ENCODE assay signal across 19 mouse cellular contexts in the genomic region with DNA sequence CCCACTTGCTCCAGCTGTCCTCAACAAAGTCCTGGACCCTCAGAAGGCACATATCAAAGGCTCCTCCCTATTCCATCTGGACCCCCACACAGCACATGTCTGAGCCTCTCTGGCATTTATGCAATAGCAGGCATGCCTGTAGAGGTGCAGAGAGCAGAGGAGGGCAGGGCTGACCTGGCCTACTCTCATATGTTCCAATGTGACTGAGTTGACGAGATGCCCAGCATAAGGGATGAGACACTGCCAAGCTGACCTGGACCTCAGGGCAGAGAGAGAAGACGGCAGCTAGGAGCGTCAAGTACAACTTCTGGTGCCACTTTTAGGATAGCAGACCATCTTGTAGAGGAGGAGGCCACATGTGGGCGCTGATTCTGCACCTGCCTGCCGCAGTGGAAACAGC. TPM values are rescaled to one million over a fixed set of nuclear protein-coding genes. Genes with fewer than 3 reads are reported as not detected.
A peak's percentile ranks its signal among the peaks of the same experiment; 100 is the strongest.
DNase-seq lines count a peak whose midpoint lies in the region; ATAC-seq and TF ChIP-seq lines count a peak whose summit lies in the region.
"Had no signal": no experiment of that assay in that cellular context is flagged by ENCODE, and none has a peak within 500 bp of the region (broad histone marks: within the 10 kb centered on the region; RNA-seq: fewer than 3 reads in every experiment).

No protein-coding gene starts in this region.

- peak; percentile 47 for DNase-seq in gastrocnemius, adult 2 months
- DNase-seq in gastrocnemius, postnatal 36 days = no peak
- DNase-seq in heart, adult 8-10 months (ENCODE audit: low spot score) = peak; percentile 53
- no peak for DNase-seq in heart, postnatal 4 days
- peak; percentile 44 for DNase-seq in skeletal muscle tissue, adult 2 months (ENCODE audit: low read depth, low spot score)
- no peak for DNase-seq in left cerebral cortex, adult 11 months (ENCODE audit: low spot score)
- DNase-seq: adrenal gland, postnatal 25 days; cerebellum, adult 18-20 months; cerebellum, adult 9-11 months; cerebellum, postnatal 36 days; forebrain, postnatal 0 days; kidney, adult 2 months had no signal

- no peak overlapping the region for H3K4me3 ChIP-seq in gastrocnemius, adult 2 months
- H3K4me3 ChIP-seq: embryonic facial prominence, embryonic 13.5 days; forebrain, embryonic 13.5 days; heart, embryonic 15.5 days; hindbrain, embryonic 10.5 days; intestine, embryonic 15.5 days had no signal

- no peak overlapping the region; the same call in 1 of the 2 replicates for H3K27ac ChIP-seq in gastrocnemius, adult 2 months
- H3K27ac ChIP-seq: embryonic facial prominence, embryonic 13.5 days; forebrain, embryonic 13.5 days; heart, embryonic 15.5 days; hindbrain, embryonic 10.5 days; hindbrain, embryonic 14.5 days; intestine, embryonic 15.5 days had no signal

- TF ChIP-seq CTCF in gastrocnemius, adult 2 months (IDR thresholded peaks at IDR 0.05) = no peak

- 0 out of 2 replicates have a peak, but pooled peaks have one; percentile 41 for ATAC-seq in erythroblast, adult 5-6 weeks (replicated peaks; ENCODE audit: low FRiP score, poor library complexity, severe bottlenecking)
- ATAC-seq: forebrain, embryonic 13.5 days; forebrain, postnatal 0 days; intestine, embryonic 15.5 days had no signal

- intact Hi-C loops in gastrocnemius, adult 2 months (cut with DNase I) = no loop called here
- intact Hi-C loops in gastrocnemius, postnatal 36 days (cut with DNase I) = no loop called here

RNA-seq across cellular contexts. Expression of a gene that starts 54.0 kb away (rescaled TPM):
- under 1 TPM; 0.77 to 0.81 TPM for total RNA-seq in gastrocnemius, adult 2 months (2021)
- 1 to 10 TPM in 1 of 2 experiments, under 1 TPM in 1; 0.57 to 1.1 TPM for total RNA-seq in gastrocnemius, postnatal 36 days (2021)
- 10 to 100 TPM in 2 of 4 experiments, 1 to 10 TPM in 2; 5.7 to 10.5 (median 9.3) TPM for total RNA-seq in heart, adult 8-10 months (2022)
- total RNA-seq in heart, postnatal 4 days (2021) = 10 to 100 TPM; 24.7 to 25.5 TPM
- total RNA-seq in erythroblast, adult 5-6 weeks (2015; ENCODE audit: low replicate concordance) = 0.19 and 0.63 TPM in 2 replicates
- total RNA-seq in erythroblast, adult 5-6 weeks (2017; ENCODE audit: low replicate concordance) = 0.77 and 0.98 TPM in 2 replicates

Comparison
In these comparisons a context has a peak if more than half of its experiments do, and no peak if none do; other contexts are left out.
1. DNase-seq: peak in gastrocnemius, adult 2 months (single experiment), heart, adult 8-10 months (single experiment) and skeletal muscle tissue, adult 2 months (single experiment); none in gastrocnemius, postnatal 36 days (0 of 2), heart, postnatal 4 days (single experiment) and left cerebral cortex, adult 11 months (single experiment).